Mouse (Mus musculus): ENCODE results near the gene Adra2c. TPM values are rescaled to one million over a fixed set of nuclear protein-coding genes. Genes with fewer than 3 reads are reported as not detected.
A peak's percentile ranks its signal among the peaks of the same experiment; 100 is the strongest.

Gene Adra2c
- polyA plus RNA-seq, 1 experiment from 2014 or later: not detected

DNA sequence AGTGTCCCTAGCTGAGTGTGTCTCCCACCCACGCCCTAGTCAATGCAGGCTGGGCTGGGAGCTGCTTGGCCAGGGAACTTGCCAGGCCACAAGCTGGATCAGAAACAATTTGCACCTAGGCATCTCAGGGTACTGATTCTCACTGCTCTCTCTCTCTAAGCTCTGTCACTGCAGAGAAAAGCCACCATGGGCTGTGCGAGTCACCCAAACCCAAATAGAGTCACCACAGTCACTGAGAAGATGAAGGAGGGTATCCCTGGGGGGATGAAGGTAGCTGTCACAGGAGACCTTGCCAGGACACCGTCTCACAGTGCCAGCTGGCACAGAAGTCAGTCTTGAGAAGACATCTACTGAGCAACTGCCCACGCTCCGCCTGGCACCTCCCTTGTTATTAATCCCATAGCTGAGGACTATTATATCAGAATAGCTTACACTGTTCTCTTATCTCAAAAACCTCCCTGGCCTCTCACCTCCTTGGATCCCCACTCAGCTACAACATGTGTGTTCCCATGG is 33.7 kb downstream of the Adra2c start:
- ATAC-seq (ENCODE audit: low FRiP score, low TSS enrichment) (no peak), DNase-seq (ENCODE audit: low spot score) (no peak)
- no peak overlapping the region for H3K4me3 ChIP-seq (ENCODE audit: low read depth, low read length)
- H3K9ac ChIP-seq (ENCODE audit: low read length): no peak overlapping the region
- TF ChIP-seq CTCF (IDR thresholded peaks at IDR 0.05; ENCODE audit: low read depth) (no peak), EP300 (optimal IDR thresholded peaks at IDR 0.05) (no peak)
- no peaks in the 10 kb centered on the region for H3K4me1 ChIP-seq (replicated peaks; ENCODE audit: control insufficient read depth, insufficient read depth)
- H3K27ac ChIP-seq (replicated peaks): no peak overlapping the region
- H3K4me2 ChIP-seq (replicated peaks; ENCODE audit: low read depth): no peak overlapping the region
- H3K27me3 ChIP-seq (ENCODE audit: control insufficient read depth, insufficient read depth, low read length): 0 out of 2 replicates have a peak, but pooled peaks cover 2% of the 10 kb centered on the region
- no peaks in the 10 kb centered on the region for H3K36me3 ChIP-seq (ENCODE audit: control insufficient read depth, insufficient read depth, low read length)
- no peaks in the 10 kb centered on the region for H3K9me3 ChIP-seq (ENCODE audit: control insufficient read depth, low read length)
- 81% methylated on average over 5 of the region's 5 CpGs for WGBS

DNA sequence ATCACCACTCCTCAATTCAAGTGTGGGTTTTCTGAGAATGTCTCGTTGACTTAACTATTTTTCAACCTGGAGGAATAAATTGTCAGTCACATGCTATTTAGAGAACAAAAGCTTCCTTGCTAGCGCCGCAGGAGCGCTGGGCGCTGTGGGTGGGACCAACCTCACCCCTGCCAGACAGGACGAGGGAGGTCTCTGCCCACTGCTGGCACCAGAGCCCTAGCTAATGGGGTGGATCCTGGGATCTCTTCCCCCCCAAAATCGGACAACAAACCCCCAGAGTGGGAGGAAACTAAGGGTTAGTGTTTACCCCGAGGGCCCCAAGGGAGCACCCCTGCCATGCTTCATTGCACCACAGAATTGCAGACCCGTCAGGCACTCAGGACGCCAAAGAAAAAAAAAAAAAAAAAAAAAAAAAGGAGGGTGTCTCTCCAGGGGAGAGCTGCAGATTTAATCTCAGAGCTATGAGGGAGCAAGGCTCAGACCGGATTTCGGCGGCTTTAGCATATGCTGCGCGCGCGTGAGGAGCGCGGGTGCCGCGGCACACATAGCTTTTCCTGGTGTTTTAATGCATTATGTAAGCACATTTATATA is 35.2 kb downstream of the Adra2c start:
- H3K9ac ChIP-seq (ENCODE audit: low read length): no peak overlapping the region
- DNase-seq (ENCODE audit: low spot score) (no peak), ATAC-seq (ENCODE audit: low FRiP score, low TSS enrichment) (no peak)
- 0 out of 2 replicates have a peak, but pooled peaks cover 2% of the 10 kb centered on the region for H3K27me3 ChIP-seq (ENCODE audit: control insufficient read depth, insufficient read depth, low read length)
- H3K4me2 ChIP-seq (replicated peaks; ENCODE audit: low read depth): peak overlapping the region; percentile 38
- no peaks in the 10 kb centered on the region for H3K9me3 ChIP-seq (ENCODE audit: control insufficient read depth, low read length)
- WGBS: under 1% methylated on average over 21 of the region's 21 CpGs
- no peak overlapping the region for H3K27ac ChIP-seq (replicated peaks)
- TF ChIP-seq EP300 (optimal IDR thresholded peaks at IDR 0.05) (no peak), CTCF (IDR thresholded peaks at IDR 0.05; ENCODE audit: low read depth) (no peak)
- H3K4me1 ChIP-seq (replicated peaks; ENCODE audit: control insufficient read depth, insufficient read depth): no peaks in the 10 kb centered on the region
- H3K4me3 ChIP-seq (ENCODE audit: low read depth, low read length): peak overlapping the region; percentile 15; the same call in 1 of the 2 replicates
- no peaks in the 10 kb centered on the region for H3K36me3 ChIP-seq (ENCODE audit: control insufficient read depth, insufficient read depth, low read length)

DNA sequence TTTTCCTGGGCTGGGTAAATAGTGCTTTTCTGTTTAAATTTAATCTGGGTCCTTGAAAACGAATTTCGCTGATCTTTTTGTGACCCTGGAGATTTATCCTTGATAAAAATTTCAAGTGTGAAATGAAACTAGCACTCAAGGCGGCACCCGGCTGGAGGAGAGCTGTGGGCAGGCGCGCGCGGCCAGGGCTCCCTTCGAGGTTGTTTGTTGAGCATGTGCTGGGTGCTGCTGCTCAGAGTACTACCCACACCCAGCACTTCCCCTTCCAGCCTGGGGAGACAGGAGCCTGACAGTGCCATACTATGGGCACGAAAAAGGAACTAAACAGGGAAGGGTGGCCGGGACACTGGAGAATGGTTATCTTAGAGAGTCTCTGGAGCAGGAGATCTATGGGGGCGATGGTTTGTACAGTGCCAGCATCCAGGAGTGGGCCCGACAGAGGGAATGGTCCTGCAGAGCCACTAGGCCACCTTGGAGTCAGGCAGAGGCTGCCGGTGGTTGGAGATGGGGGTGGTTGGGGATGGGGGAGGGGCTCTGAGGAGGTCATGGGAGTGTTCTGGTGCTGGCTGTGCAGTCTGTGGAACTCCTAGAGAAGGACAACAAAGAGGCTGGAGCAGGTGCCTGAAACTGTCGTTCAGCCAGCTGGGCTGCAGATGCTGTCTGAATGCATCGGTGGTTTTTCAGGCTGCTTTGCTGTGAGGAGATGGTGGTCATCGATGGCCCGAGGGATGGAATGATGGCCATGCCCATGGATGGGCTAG is 35.9 kb downstream of the Adra2c start:
- Histone ChIP-seq H3K9ac (ENCODE audit: low read length) (no peak overlapping the region), H3K4me2 (replicated peaks; ENCODE audit: low read depth) (peak overlapping the region; percentile 38), H3K4me3 (ENCODE audit: low read depth, low read length) (peak overlapping the region; percentile 15; the same call in 1 of the 2 replicates), H3K27ac (replicated peaks) (no peak overlapping the region), H3K27me3 (ENCODE audit: control insufficient read depth, insufficient read depth, low read length) (0 out of 2 replicates have a peak, but pooled peaks cover 2% of the 10 kb centered on the region), H3K36me3 (ENCODE audit: control insufficient read depth, insufficient read depth, low read length) (no peaks in the 10 kb centered on the region), H3K4me1 (replicated peaks; ENCODE audit: control insufficient read depth, insufficient read depth) (no peaks in the 10 kb centered on the region), H3K9me3 (ENCODE audit: control insufficient read depth, low read length) (no peaks in the 10 kb centered on the region)
- DNase-seq (ENCODE audit: low spot score) (peak; percentile 15), ATAC-seq (ENCODE audit: low FRiP score, low TSS enrichment) (no peak)
- WGBS: 19% methylated on average over 18 of the region's 18 CpGs
- no peak for TF ChIP-seq CTCF (IDR thresholded peaks at IDR 0.05; ENCODE audit: low read depth)
- no peak for TF ChIP-seq EP300 (optimal IDR thresholded peaks at IDR 0.05)

DNA sequence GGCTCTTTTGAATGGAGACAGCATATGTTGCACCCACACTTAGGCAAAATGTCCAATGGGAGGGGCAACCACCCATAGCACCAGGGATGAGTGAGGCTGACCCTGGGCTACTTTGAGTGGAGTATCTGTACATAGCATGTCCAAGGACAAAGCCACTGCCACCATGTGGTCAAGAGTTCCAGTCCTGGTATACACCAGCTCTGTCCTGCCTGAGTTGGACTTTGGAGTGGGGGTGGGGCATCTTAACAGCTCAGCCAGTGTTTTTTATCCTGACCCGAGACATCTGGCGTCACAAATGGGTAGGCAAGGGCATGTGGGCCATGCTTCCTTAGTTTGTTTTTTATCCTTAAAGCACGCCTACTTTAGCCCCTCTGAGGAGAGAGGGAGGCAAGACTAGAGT is 36.5 kb downstream of the Adra2c start:
- H3K27me3 ChIP-seq (ENCODE audit: control insufficient read depth, insufficient read depth, low read length): 0 out of 2 replicates have a peak, but pooled peaks cover 2% of the 10 kb centered on the region
- no peaks in the 10 kb centered on the region for H3K4me1 ChIP-seq (replicated peaks; ENCODE audit: control insufficient read depth, insufficient read depth)
- no peak overlapping the region for H3K27ac ChIP-seq (replicated peaks)
- TF ChIP-seq EP300 (optimal IDR thresholded peaks at IDR 0.05): no peak
- no peak for TF ChIP-seq CTCF (IDR thresholded peaks at IDR 0.05; ENCODE audit: low read depth)
- H3K4me3 ChIP-seq (ENCODE audit: low read depth, low read length): no peak overlapping the region
- H3K9ac ChIP-seq (ENCODE audit: low read length): no peak overlapping the region
- DNase-seq (ENCODE audit: low spot score) (no peak), ATAC-seq (ENCODE audit: low FRiP score, low TSS enrichment) (no peak)
- no peak overlapping the region for H3K4me2 ChIP-seq (replicated peaks; ENCODE audit: low read depth)
- 13% methylated on average over 3 of the region's 3 CpGs for WGBS
- H3K9me3 ChIP-seq (ENCODE audit: control insufficient read depth, low read length): no peaks in the 10 kb centered on the region
- H3K36me3 ChIP-seq (ENCODE audit: control insufficient read depth, insufficient read depth, low read length): no peaks in the 10 kb centered on the region

DNA sequence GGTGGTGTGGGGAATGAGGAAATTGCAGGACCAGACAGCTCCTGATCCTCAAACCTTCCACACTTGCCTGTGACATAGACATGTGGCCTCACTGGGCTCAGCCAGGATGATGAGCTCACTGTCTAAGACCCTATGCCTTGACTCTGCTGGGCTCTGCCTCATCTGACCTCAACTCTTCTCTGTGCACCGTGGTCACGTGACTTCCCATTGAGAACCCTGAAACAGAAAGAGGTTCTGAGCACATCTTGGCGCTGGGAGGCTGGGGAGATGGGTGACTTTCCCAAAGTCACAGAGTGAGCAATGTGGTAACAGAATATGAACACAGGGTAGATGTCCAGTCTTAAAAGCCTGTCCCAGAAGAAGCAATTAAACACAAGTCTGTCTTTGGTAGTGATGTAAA is 37.1 kb downstream of the Adra2c start:
- no peaks in the 10 kb centered on the region for H3K4me1 ChIP-seq (replicated peaks; ENCODE audit: control insufficient read depth, insufficient read depth)
- 0 out of 2 replicates have a peak, but pooled peaks cover 2% of the 10 kb centered on the region for H3K27me3 ChIP-seq (ENCODE audit: control insufficient read depth, insufficient read depth, low read length)
- DNase-seq (ENCODE audit: low spot score) (no peak), ATAC-seq (ENCODE audit: low FRiP score, low TSS enrichment) (no peak)
- TF ChIP-seq CTCF (IDR thresholded peaks at IDR 0.05; ENCODE audit: low read depth) (no peak), EP300 (optimal IDR thresholded peaks at IDR 0.05) (no peak)
- no peak overlapping the region for H3K9ac ChIP-seq (ENCODE audit: low read length)
- no peaks in the 10 kb centered on the region for H3K9me3 ChIP-seq (ENCODE audit: control insufficient read depth, low read length)
- H3K36me3 ChIP-seq (ENCODE audit: control insufficient read depth, insufficient read depth, low read length): no peaks in the 10 kb centered on the region
- H3K27ac ChIP-seq (replicated peaks): no peak overlapping the region
- no peak overlapping the region for H3K4me2 ChIP-seq (replicated peaks; ENCODE audit: low read depth)
- H3K4me3 ChIP-seq (ENCODE audit: low read depth, low read length): no peak overlapping the region
- WGBS: 67% methylated on average over 3 of the region's 3 CpGs

DNA sequence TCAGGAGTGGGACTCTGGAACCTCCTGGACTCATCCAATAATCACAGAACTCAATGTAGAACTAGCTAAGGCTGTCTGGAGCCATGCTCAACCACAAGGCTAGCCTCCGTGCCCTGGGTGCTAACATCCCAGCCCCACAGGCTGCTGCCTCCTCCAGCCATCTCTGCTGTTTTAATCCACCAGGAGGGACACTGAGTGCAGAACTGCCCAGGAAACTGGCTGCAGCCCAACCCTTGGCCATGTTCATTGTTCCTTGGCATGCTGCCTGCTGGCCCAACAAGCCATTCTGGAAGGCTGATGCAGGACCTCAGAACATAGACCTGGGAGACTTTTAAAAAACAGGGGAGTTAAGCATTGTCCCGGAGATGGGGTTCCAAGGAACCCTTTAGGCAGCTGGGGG is 42.5 kb downstream of the Adra2c start:
- H3K4me2 ChIP-seq (replicated peaks; ENCODE audit: low read depth): no peak overlapping the region
- WGBS: 70% methylated on average over 2 of the region's 2 CpGs
- DNase-seq (ENCODE audit: low spot score) (peak; percentile 21), ATAC-seq (ENCODE audit: low FRiP score, low TSS enrichment) (no peak)
- H3K27ac ChIP-seq (replicated peaks): no peak overlapping the region
- H3K27me3 ChIP-seq (ENCODE audit: control insufficient read depth, insufficient read depth, low read length): no peaks in the 10 kb centered on the region
- H3K9ac ChIP-seq (ENCODE audit: low read length): no peak overlapping the region
- no peak overlapping the region for H3K4me3 ChIP-seq (ENCODE audit: low read depth, low read length)
- TF ChIP-seq EP300 (optimal IDR thresholded peaks at IDR 0.05): no peak
- TF ChIP-seq CTCF (IDR thresholded peaks at IDR 0.05; ENCODE audit: low read depth): no peak
- H3K4me1 ChIP-seq (replicated peaks; ENCODE audit: control insufficient read depth, insufficient read depth): no peaks in the 10 kb centered on the region
- no peaks in the 10 kb centered on the region for H3K9me3 ChIP-seq (ENCODE audit: control insufficient read depth, low read length)
- no peaks in the 10 kb centered on the region for H3K36me3 ChIP-seq (ENCODE audit: control insufficient read depth, insufficient read depth, low read length)

Data from stomach, postnatal 0 days (tissue).